Mouse (Mus musculus): ENCODE data around the gene Faf1. TPM values are rescaled to one million over a fixed set of nuclear protein-coding genes. Genes with fewer than 3 reads are reported as not detected.

Gene Faf1
- total RNA-seq, 1 experiment, result 52.3 TPM

DNA sequence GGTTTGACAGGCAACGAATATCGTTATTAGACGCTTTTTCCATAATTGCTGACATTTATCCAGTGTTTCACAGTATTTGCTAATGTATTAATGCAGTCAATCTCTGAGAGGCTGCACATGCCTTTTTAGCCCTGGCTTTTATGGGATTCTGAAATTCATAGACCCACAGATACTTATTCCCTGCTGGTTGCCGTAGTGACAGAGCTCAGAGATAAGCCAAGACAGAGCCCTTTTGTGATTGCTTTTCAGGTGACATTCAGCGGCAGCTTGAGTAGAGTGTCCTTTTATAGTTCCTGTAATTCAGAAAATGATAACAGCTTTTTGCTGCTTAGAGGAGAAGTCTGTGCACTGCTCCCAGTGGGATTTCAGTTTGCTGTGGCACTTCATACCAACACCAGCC, 130.0 kb downstream of the Faf1 start:
- Histone ChIP-seq H3K9me3 (ENCODE audit: control insufficient read depth, insufficient read depth, low read depth, low read length) (no peaks in the 10 kb centered on the region), H3K4me3 (ENCODE audit: insufficient read depth in 1 of 2, low read depth in 1 of 2, low read length in 2 of 2, poor library complexity in 1 of 2, severe bottlenecking in 1 of 2) (no peak overlapping the region), H3K9ac (ENCODE audit: insufficient read depth, low read depth, low read length, poor library complexity, severe bottlenecking) (no peak overlapping the region), H3K4me1 (ENCODE audit: control insufficient read depth in 2 of 2, insufficient read depth in 2 of 2, low read length in 2 of 2, poor library complexity in 1 of 2) (0 out of 4 replicates have a peak, but pooled peaks cover 0 to 2% of the 10 kb centered on the region in 2 experiments), H3K27ac (ENCODE audit: insufficient read depth, low read depth, low read length, poor library complexity, severe bottlenecking) (no peak overlapping the region), H3K36me3 (ENCODE audit: control insufficient read depth, insufficient read depth, low read length, poor library complexity, severe bottlenecking) (no peaks in the 10 kb centered on the region)
- in situ Hi-C loops (cut with MboI; ENCODE audit: low sequenced_read_pairs in 2 of 2, unreplicated experiment in 2 of 2), result no loop called here
- TF ChIP-seq MAFK (IDR thresholded peaks at IDR 0.05; ENCODE audit: insufficient read depth, low read depth, low read length) (no peak), ZNF384 (IDR thresholded peaks at IDR 0.05; ENCODE audit: low read depth, low read length) (no peak), HCFC1 (IDR thresholded peaks at IDR 0.05; ENCODE audit: borderline replicate concordance, insufficient read depth, low read length) (no peak), CHD2 (IDR thresholded peaks at IDR 0.05; ENCODE audit: low read depth, low read length) (no peak), ZC3H11A (IDR thresholded peaks at IDR 0.05; ENCODE audit: borderline replicate concordance, low read depth, low read length) (no peak)
- DNase-seq (ENCODE audit: low read depth, low spot score), result no peak

DNA sequence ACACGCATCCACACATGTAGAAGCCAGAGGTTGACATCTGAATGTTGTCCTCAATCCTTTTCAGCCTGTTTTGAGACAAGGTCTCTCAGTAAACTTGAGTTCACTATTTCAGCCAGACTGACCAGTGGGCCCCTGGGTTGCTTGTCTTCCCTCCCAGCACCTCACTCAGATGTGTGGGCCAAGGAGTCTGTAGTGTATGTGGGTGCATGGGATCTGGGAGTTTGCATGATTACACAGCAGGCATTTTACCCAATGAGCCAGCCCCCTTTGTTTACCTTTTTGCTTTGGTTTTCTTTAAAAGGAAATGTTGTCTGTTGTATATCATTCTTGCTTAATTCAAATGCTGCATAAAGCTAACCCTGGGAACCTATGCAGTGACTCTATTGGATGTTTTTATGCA, 138.8 kb downstream of the Faf1 start:
- Histone ChIP-seq H3K4me1 (ENCODE audit: control insufficient read depth in 2 of 2, insufficient read depth in 2 of 2, low read length in 2 of 2, poor library complexity in 1 of 2) (no peaks in the 10 kb centered on the region), H3K4me3 (ENCODE audit: insufficient read depth in 1 of 2, low read depth in 1 of 2, low read length in 2 of 2, poor library complexity in 1 of 2, severe bottlenecking in 1 of 2) (no peak overlapping the region), H3K27ac (ENCODE audit: insufficient read depth, low read depth, low read length, poor library complexity, severe bottlenecking) (no peak overlapping the region), H3K9ac (ENCODE audit: insufficient read depth, low read depth, low read length, poor library complexity, severe bottlenecking) (no peak overlapping the region), H3K9me3 (ENCODE audit: control insufficient read depth, insufficient read depth, low read depth, low read length) (no peaks in the 10 kb centered on the region), H3K36me3 (ENCODE audit: control insufficient read depth, insufficient read depth, low read length, poor library complexity, severe bottlenecking) (no peaks in the 10 kb centered on the region)
- no peak for TF ChIP-seq ZNF384 (IDR thresholded peaks at IDR 0.05; ENCODE audit: low read depth, low read length)
- TF ChIP-seq CHD2 (IDR thresholded peaks at IDR 0.05; ENCODE audit: low read depth, low read length), result no peak
- no peak for DNase-seq (ENCODE audit: low read depth, low spot score)
- in situ Hi-C loops (cut with MboI; ENCODE audit: low sequenced_read_pairs in 2 of 2, unreplicated experiment in 2 of 2), result no loop called here

DNA sequence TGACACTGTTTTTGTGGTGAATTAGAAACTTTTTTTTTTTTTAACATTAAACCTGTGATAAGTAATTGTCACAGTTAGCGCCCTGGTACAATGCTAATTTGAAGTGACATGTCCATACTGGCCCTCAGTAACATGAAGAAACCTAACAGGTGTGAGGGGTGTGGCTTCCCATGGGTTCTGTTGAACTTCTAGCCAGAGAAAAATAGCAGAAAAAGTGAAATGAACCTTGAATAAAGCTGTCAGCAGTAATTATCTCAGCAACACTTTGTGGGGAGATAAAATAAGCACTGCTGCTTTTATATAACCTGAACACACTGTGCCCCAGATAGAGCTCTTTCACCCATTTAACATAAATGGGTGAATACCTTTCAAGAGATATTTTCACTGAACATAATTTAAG, 139.2 kb downstream of the Faf1 start:
- in situ Hi-C loops (cut with MboI; ENCODE audit: low sequenced_read_pairs in 2 of 2, unreplicated experiment in 2 of 2), result no loop called here
- Histone ChIP-seq H3K9ac (ENCODE audit: insufficient read depth, low read depth, low read length, poor library complexity, severe bottlenecking) (no peak overlapping the region), H3K4me1 (ENCODE audit: control insufficient read depth in 2 of 2, insufficient read depth in 2 of 2, low read length in 2 of 2, poor library complexity in 1 of 2) (0 out of 4 replicates have a peak, but pooled peaks cover 0 to 1% of the 10 kb centered on the region in 2 experiments), H3K4me3 (ENCODE audit: insufficient read depth in 1 of 2, low read depth in 1 of 2, low read length in 2 of 2, poor library complexity in 1 of 2, severe bottlenecking in 1 of 2) (no peak overlapping the region), H3K36me3 (ENCODE audit: control insufficient read depth, insufficient read depth, low read length, poor library complexity, severe bottlenecking) (no peaks in the 10 kb centered on the region), H3K9me3 (ENCODE audit: control insufficient read depth, insufficient read depth, low read depth, low read length) (no peaks in the 10 kb centered on the region), H3K27ac (ENCODE audit: insufficient read depth, low read depth, low read length, poor library complexity, severe bottlenecking) (no peak overlapping the region)
- TF ChIP-seq ZC3H11A (IDR thresholded peaks at IDR 0.05; ENCODE audit: borderline replicate concordance, low read depth, low read length) (no peak), CHD2 (IDR thresholded peaks at IDR 0.05; ENCODE audit: low read depth, low read length) (no peak), ZNF384 (IDR thresholded peaks at IDR 0.05; ENCODE audit: low read depth, low read length) (no peak), HCFC1 (IDR thresholded peaks at IDR 0.05; ENCODE audit: borderline replicate concordance, insufficient read depth, low read length) (no peak), MAFK (IDR thresholded peaks at IDR 0.05; ENCODE audit: insufficient read depth, low read depth, low read length) (no peak)
- no peak for DNase-seq (ENCODE audit: low read depth, low spot score)

DNA sequence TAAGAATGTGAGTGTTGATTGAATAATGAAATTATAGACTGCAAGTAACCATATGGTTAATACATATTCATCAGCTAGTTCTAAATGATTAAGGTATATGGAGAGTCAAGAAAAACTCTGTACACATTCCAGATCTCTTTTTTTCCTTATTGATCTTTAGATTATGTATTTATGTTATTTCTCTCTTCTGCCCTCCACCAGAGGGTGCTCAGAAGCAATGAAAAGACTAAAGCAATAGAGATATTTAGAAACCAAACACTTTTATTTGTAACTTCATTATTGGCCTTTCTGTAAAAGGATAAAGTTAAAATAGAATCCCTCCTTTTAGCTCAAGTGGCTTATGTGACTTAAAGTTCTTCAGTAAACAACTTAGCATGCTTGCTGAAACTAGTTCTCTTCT, 143.1 kb downstream of the Faf1 start:
- Histone ChIP-seq H3K4me3 (ENCODE audit: insufficient read depth in 1 of 2, low read depth in 1 of 2, low read length in 2 of 2, poor library complexity in 1 of 2, severe bottlenecking in 1 of 2) (no peak overlapping the region), H3K27ac (ENCODE audit: insufficient read depth, low read depth, low read length, poor library complexity, severe bottlenecking) (no peak overlapping the region), H3K9me3 (ENCODE audit: control insufficient read depth, insufficient read depth, low read depth, low read length) (no peaks in the 10 kb centered on the region), H3K9ac (ENCODE audit: insufficient read depth, low read depth, low read length, poor library complexity, severe bottlenecking) (no peak overlapping the region), H3K36me3 (ENCODE audit: control insufficient read depth, insufficient read depth, low read length, poor library complexity, severe bottlenecking) (no peaks in the 10 kb centered on the region), H3K4me1 (ENCODE audit: control insufficient read depth in 2 of 2, insufficient read depth in 2 of 2, low read length in 2 of 2, poor library complexity in 1 of 2) (peaks cover 0 to 1% of the 10 kb centered on the region in 2 experiments; a peak in 1 of 4 replicates)
- TF ChIP-seq ZC3H11A (IDR thresholded peaks at IDR 0.05; ENCODE audit: borderline replicate concordance, low read depth, low read length) (no peak), CHD2 (IDR thresholded peaks at IDR 0.05; ENCODE audit: low read depth, low read length) (no peak), HCFC1 (IDR thresholded peaks at IDR 0.05; ENCODE audit: borderline replicate concordance, insufficient read depth, low read length) (no peak), ZNF384 (IDR thresholded peaks at IDR 0.05; ENCODE audit: low read depth, low read length) (no peak), MAFK (IDR thresholded peaks at IDR 0.05; ENCODE audit: insufficient read depth, low read depth, low read length) (no peak)
- no peak for DNase-seq (ENCODE audit: low read depth, low spot score)
- in situ Hi-C loops (cut with MboI; ENCODE audit: low sequenced_read_pairs in 2 of 2, unreplicated experiment in 2 of 2), result no loop called here

DNA sequence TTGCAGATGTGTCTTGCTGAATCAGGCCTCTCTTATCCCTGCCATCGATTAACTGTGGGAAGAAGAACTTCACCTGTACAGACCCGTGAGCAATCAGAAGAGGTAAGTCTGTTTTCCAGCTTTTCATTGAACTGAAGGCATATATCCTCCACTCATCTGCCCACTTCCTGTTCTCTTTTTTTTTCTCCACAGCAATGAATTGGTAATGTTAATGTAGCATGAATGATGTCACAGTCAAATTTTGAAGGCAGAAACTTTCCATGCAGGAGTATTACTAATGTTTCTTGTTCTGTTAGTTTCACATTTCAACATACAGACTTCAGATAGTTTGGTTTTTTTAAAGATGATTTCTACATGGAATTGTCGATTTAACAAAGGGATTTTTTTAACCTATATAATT, 153.4 kb downstream of the Faf1 start:
- Histone ChIP-seq H3K9ac (ENCODE audit: insufficient read depth, low read depth, low read length, poor library complexity, severe bottlenecking) (no peak overlapping the region), H3K36me3 (ENCODE audit: control insufficient read depth, insufficient read depth, low read length, poor library complexity, severe bottlenecking) (no peaks in the 10 kb centered on the region; the same call in 1 of the 2 replicates), H3K27ac (ENCODE audit: insufficient read depth, low read depth, low read length, poor library complexity, severe bottlenecking) (no peak overlapping the region), H3K4me3 (ENCODE audit: insufficient read depth in 1 of 2, low read depth in 1 of 2, low read length in 2 of 2, poor library complexity in 1 of 2, severe bottlenecking in 1 of 2) (no peak overlapping the region), H3K4me1 (ENCODE audit: control insufficient read depth in 2 of 2, insufficient read depth in 2 of 2, low read length in 2 of 2, poor library complexity in 1 of 2) (no peaks in the 10 kb centered on the region), H3K9me3 (ENCODE audit: control insufficient read depth, insufficient read depth, low read depth, low read length) (no peaks in the 10 kb centered on the region)
- no peak for TF ChIP-seq ZC3H11A (IDR thresholded peaks at IDR 0.05; ENCODE audit: borderline replicate concordance, low read depth, low read length)
- TF ChIP-seq HCFC1 (IDR thresholded peaks at IDR 0.05; ENCODE audit: borderline replicate concordance, insufficient read depth, low read length), result no peak
- no peak for TF ChIP-seq CHD2 (IDR thresholded peaks at IDR 0.05; ENCODE audit: low read depth, low read length)
- TF ChIP-seq ZNF384 (IDR thresholded peaks at IDR 0.05; ENCODE audit: low read depth, low read length), result no peak
- TF ChIP-seq MAFK (IDR thresholded peaks at IDR 0.05; ENCODE audit: insufficient read depth, low read depth, low read length), result no peak
- in situ Hi-C loops (cut with MboI; ENCODE audit: low sequenced_read_pairs in 2 of 2, unreplicated experiment in 2 of 2), result no loop called here
- no peak for DNase-seq (ENCODE audit: low read depth, low spot score)
